Mouse (Mus musculus) myocyte (in vitro differentiated cells): ENCODE data around the gene Exoc7.
A peak's percentile ranks its signal among the peaks of the same experiment; 100 is the strongest.

Experiments used
- POLR2A ChIP-seq: IDR thresholded peaks from one replicate; pipeline ENCODE4 v1.6.1; 2011; ENCODE audit warnings: low read depth, mild to moderate bottlenecking, control low read depth, moderate library complexity; ENCODE audit not compliant: insufficient read length
- TCF3 ChIP-seq: IDR thresholded peaks from one replicate; pipeline ENCODE4 v1.6.1; 2011; ENCODE audit warnings: low read depth, control low read depth; ENCODE audit not compliant: insufficient read length

DNA sequence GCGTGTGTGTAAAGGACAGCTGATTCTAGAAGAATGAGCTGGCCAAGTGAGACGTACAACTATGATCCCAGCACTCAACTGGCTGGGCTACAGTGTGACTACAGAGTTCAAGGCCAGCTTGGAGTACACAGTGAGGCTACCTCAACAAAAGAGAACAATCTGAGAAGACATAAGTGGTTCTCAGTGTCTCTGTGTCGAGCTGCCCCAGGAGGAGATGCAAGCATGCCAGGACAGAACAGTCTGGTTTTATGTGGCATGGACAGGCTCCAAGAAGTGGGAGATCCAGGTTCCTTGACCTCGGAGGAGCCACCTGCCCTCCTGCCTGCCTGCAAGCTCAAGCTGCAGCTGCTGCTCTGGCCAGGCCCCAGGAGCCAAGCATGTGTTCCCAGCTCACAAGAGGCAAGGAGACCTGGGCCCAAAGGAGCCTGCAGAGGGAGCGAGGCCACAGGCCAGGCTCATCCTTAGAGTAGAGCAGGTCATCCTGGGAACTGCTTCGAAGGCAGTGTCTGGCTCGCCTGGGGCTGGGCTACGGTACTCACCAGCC lies 10.8 kb downstream of the Exoc7 start:
- TF ChIP-seq POLR2A (no peak), TCF3 (peak; percentile 79)
